Mouse (Mus musculus) inflammation-experienced regulatory T-cells, adult 6 months (primary cell): ENCODE measurements at regions not wholly inside any gene's neighbourhood (a gene's known extent, or its start where the extent isn't known, plus 50 kb on each side); places are given as distances from the start of the nearest gene placed in this dataset.
"Not testable (repeated sequence)": the region's sequence is repeated elsewhere in the genome, so short reads cannot be mapped to it uniquely, and the experiment has no call there.

Experiments
- ATAC-seq: one replicate; pipeline ENCODE4 v1.8.0; 2017

DNA sequence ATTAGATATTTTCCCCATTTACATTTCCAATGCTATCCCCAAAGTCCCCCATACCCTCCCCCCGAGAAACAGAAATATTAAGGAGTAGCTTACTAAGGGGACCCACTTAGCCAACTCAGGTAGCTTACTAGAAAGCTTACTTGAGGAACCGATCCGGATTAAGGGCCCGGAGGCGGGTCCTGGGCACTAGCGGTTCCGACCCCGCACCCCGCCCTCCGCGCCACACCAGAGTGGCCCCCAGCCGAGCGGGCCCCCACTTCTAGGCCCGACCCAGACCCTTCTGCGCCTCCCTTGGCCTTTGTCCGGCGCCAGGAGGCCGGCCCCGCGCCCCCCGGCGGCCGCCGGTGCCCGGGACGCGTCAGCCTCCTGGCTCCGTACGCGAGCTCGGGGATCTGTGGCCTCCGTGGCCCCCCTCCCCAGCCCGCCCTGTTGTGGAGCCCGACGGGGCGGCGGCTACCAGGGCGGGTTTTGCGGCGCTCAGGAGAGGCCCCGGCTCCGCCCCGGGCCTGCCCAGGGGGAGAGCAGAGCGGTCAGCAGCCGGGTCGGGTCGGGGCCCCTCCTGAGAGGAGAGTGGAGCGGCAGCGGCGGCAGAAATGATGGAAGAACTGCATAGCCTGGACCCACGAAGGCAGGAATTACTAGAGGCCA, 106.5 kb downstream of the Zfp600 start:
- ATAC-seq = not testable (repeated sequence)

DNA sequence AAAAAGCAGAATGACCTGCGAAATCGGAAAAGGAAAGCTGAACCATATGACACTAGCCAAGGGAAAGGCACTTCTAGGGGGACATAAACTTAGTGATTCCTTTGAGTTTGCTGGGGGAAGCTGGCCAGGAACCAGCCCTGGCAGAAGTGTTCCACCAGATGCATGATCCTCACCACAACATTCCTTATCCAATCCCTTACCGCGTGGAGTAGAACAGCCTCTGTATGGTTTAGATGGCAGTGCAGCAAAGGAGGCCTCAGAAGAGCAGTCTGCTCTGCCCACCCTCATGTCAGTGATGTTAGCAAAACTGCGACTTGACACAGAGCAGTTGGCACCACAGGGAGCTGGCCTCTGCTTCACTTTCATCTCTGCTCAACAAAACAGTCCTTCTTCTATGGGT, 107.2 kb downstream of the Zfp600 start:
- ATAC-seq = not testable (repeated sequence)

DNA sequence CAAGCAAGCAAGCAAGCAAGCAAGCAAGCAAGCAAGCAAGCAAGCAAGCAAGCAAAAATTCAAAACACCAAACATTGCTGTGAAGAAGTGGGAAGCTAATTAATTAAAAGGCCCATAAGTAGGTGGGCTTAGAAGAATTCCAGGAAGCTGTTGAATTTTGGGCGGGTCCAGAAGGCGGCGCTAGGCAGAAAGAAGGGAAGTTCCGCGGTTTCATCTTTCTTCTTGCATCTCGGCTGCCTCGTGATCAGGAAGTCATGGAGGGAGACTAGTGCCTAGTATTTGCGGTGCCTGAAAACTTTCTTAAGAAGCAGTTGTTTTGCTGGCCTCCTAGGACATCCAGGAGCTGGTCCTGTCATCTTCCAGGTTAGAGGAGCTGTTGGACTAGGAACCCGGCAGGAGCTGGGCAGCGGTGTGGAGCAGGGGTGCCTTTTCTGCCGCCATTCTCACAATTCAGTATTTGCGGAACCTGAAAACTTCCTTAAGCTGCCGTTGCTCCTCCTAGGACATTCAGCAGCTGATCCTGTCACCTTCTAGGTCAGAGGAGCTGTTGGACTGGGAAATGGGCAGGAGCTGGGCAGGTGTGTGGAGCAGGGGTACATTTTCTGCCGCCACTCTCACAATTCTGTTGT, 113.6 kb downstream of the Zfp600 start:
- peak; percentile 84 for ATAC-seq
